Mouse (Mus musculus) CH12.LX (cell line): ENCODE data around the gene Krtap1-3.

ENCODE experiments used
- EP300 ChIP-seq: IDR thresholded peaks from 2 replicates; pipeline ENCODE4 v1.6.1; 2011; ENCODE audit warnings: low read length, improper control_type of control experiment
- HCFC1 ChIP-seq: IDR thresholded peaks from 2 replicates; pipeline ENCODE4 v1.6.1; 2012; ENCODE audit warnings: low read depth, mild to moderate bottlenecking, inconsistent platforms, low read length, improper control_type of control experiment
- MYC ChIP-seq: IDR thresholded peaks from 2 replicates; pipeline ENCODE4 v1.6.1; 2011; ENCODE audit warnings: low read depth, mild to moderate bottlenecking, improper control_type of control experiment, low read length
- PAX5 ChIP-seq: IDR thresholded peaks from 2 replicates; pipeline ENCODE4 v1.6.1; 2012; ENCODE audit warnings: low read length, inconsistent platforms, mixed read lengths
- POLR2A ChIP-seq: IDR thresholded peaks from 2 replicates; pipeline ENCODE4 v1.6.1; 2011; ENCODE audit warnings: low read depth, mild to moderate bottlenecking, improper control_type of control experiment, low read length

DNA sequence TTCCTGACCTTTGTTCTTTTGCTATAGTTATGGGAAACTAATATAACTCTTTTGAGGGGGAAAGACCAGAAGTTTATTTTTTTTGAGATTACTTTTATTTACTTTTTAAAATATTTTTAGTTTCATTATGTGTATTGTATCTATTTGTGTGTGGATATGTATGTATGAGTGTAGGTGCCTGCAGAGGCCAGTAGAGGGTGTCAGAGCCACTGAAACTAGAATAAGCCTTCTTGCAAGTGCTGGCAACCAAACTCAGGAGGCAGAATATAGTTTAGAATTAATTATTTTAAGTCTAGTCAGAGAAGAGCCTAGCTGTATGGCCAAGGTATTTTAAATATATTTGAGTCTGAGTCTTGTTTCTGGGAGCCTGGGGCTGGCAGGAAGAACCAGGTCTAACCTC is 43.2 kb downstream of the Krtap1-3 start:
- TF ChIP-seq PAX5 (no peak), POLR2A (no peak), HCFC1 (no peak), EP300 (no peak), MYC (no peak)
